Mouse (Mus musculus): ENCODE measurements around the gene Eps8.

Gene Eps8

DNA sequence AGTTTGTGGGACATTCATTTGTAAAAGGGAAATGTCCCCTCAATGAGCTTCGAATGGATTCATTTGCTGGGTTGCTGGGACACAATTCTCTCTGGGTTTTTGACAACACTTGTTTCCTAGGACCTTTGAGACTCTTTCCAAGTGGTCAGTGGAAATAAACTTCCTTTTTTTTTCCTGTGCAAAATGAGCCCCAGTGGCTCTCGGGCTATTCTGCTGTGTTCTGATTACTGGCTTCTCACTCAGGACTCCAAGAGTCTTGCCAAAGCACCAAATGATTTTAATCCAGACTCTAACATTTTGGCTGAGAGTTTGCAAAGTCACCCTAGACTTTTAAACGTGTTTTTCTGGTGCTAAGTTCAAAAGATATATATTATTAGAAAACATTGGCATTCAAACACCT, 10.3 kb upstream of the Eps8 start:
- in situ Hi-C loops (cut with MboI, MseI): loop anchor here (5.0 kb wide), 1 partner anchor 203 kb away; no protein-coding TSS in a partner anchor

DNA sequence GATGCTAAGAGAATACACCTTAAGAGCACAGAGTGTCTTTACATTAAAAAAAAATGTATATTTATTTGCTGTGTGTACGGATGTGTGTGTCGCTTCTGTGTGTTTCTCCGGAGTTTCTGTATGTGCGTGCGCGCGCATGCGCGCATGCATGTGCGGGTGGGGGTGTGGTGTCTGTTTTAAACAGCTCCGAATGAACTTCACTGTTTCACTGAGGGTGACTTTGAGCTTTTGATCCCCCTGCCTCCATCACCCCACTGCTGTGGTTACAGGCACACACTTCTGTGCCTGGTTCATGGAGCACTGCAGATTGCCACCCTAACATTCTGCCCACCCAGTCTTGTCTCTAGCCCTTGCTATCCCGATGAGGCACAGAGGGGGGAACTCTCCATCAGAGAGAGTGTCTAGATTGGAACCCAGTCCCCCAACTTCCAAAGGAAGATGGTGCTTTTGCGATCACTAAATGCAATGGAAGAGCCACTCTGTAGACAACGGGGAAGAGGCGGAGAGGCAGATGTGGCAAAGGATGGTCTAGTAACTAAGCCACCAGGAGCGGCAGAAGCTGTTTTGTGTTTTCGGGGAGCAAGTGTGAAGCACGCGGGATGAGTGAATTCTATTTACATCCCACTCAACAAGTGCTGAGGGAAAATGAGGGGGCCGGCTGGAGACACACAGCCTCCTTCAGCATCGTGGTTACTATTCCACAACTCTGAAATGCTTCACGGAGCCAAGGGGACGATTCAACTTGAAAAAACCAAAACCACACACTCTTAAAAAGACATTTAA, 7.1 kb upstream of the Eps8 start:
- in situ Hi-C loops (cut with MboI, MseI): loop anchor here (5.0 kb wide), 1 partner anchor 199 kb away; no protein-coding TSS in a partner anchor

DNA sequence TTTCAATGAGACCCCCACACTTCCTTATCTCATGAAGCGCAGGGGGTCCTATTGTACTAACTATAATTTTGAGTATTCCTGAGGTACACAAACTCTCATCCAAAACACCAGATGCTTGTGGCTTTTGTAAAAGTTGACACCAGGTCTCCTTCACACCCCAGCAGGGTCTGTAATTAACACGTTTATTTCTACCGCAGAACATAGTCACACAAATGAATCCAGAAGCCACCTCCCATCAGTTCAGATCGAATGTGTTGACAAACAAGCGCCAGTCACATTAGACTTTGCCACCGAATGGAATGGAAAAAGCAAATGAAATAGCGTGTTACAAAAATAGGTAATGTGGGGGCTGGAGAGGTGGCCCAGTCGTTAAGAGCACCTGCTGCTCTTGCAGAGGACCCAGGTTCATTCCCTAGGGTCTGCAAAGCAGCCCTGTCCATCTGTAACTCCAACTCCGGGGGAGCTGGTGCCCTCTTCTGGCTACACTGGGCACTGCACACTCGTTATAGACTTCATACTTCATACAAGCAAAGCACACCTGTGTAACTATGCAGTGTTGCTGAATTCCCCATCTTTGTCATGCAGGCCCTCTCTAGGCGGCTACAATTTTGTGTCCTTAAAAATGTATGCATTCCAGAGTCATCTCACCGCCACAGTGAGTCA, 3.9 kb upstream of the Eps8 start:
- in situ Hi-C loops (cut with MboI, MseI): no loop called here

DNA sequence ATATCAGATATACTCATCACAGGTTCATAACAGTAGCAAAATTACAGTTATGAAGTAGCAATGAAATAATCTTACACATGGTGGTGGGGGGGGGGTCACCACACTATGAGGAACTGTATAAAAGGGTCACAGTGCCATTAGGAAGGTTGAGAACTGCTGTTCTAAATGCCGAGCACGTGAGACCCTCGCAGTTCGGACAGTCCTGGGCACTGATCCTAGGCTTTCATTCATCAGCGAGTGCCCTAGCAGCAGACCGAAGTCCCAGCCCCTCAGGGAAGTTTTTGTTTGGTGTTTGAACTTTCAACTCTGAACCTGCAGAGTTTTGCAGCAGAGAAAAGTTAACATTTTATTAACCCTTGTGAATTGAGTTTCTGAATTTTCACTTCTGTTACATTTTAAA, 2.5 kb upstream of the Eps8 start:
- in situ Hi-C loops (cut with MboI, MseI): no loop called here

DNA sequence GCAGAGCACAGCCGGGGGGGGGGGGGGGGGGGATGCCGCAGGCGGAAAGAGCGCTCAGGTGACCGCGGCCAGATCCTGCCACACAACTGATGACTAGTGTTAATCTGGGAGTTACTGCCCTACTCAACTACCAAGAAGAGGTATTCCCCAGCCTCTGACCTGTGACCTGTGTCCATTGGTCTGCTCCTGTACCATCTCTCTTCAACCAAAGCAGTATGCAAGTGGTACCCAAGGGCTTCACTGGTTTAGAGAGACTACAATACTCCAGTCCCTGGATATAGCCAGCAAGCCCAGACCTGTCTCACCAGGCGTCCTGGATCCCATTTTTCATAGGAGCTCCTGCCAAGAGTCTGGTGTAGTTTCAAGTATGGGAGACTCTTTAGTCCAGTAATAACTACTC, 5.1 kb downstream of the Eps8 start:
- in situ Hi-C loops (cut with MboI, MseI): no loop called here

DNA sequence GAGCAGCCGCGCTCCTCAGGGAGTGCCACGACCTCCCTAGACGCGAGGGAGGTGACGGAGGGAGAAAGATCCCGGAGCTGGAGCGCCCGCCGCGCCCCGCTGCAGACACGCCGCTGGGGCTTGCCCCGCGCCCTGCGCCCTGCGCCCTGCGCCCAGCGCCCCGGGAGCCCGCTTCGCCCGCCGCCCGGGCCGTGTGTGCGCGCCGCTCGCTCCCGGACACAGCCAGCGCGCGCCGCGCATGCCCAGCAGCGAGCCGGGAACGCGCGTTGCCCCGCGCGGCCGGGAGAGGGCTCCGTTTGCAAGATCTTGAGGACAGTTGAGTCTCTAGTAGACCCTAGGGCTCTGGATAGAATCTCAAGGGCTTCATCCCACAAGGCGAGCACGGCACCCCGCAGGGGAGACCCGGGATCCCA, 5.6 kb downstream of the Eps8 start:
- in situ Hi-C loops (cut with MboI, MseI): no loop called here

DNA sequence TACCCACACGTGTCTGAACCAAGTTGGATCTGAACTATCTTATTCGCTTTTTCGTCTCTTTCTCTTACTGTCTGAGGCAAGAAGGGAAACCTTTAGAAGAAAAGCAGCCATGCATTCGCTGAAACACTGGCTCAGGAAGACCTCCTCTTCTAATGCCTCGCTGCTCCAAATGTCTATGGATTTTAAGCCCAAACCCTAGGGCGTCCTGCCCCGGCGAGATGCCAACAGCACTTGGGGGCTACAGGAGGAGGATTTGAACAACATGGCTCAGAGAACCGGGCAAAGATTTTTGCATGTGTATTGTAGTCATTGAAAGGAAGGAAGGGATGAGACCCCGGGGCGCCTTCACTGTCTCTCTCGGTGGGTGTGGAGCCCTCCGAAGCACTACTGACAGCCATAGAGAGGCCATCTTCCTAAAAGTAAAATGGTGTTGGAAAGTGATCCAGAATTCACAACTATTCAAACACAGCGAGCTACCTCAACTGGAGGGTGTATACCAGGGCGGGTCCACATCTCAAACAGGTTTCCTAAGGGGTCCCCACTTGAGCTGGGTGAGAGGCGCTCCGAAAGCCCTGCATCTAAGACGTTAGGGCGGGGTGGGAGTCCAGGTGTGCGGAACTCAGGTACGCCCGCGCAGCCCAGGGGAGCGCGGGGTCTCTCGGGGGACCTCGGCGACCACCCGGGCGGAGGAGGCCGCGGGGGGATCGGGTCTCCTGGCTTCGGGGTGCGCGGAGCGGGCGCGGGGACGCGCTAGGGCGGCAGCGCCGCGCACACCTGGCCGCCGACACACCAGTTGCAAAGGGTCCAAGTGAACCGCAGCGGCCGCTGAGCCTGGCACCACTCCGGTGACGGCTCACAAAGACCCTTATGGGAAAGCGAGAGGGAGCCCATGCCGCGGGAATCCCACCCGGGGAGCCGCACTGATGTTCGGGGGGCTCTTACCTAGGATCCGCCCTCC, 6.3 kb downstream of the Eps8 start:
- in situ Hi-C loops (cut with MboI, MseI): no loop called here

DNA sequence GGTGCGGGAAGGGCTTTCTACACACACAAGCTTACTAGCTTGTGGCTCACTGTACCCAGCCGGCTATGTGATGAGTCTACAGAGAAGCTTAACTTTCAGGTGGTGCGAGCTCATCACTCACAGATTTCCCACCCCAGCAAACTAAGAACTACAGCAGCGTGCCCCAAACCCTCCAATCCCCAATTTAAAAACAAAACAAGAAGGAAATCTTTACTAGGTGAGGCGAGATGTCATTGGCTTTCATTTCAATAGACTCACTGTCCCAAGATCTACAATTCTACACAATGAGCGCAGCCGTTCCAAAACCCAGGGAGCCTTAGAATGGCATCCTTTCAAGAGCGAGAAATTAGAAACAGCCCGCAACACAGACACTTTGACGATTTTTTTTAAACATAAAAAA, 7.0 kb downstream of the Eps8 start:
- in situ Hi-C loops (cut with MboI, MseI): no loop called here

DNA sequence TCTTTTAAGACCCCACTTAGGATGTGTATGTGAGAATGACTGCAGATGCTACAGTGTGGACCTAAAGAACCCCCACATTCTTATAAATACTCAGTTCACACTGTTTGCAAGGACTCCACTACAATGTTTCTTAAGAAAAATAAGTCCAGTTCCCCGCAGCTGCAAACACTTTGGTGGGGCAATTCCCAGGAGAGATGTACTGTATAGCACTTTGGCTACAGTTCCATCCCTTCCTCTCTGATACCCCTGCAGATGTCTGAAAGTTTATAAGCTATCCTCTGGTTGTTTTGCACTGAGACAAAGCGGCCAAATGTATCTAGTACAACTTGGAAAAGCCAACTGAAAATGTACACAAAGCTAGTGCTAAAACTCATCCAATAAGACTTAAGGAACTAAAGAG, 8.0 kb downstream of the Eps8 start:
- in situ Hi-C loops (cut with MboI, MseI): no loop called here

DNA sequence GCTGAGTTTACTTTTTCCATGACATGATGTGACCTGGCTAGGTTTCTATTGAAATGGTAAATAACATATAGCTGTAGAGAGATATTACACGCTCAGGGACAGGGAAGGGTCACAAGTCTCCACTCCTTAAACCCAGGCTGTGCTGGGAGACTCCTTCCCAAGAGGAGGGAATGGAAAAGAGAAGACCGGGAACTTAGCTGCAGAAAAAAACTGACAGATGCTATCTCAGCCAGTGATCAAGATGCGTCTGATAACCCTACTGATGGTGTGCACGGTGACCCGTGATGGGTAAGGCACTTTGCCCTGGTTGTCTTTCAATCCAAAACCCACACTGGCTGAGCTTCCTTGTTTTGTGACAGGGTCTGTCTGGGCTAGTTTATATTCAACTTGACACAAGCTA, 9.8 kb downstream of the Eps8 start:
- in situ Hi-C loops (cut with MboI, MseI): no loop called here

DNA sequence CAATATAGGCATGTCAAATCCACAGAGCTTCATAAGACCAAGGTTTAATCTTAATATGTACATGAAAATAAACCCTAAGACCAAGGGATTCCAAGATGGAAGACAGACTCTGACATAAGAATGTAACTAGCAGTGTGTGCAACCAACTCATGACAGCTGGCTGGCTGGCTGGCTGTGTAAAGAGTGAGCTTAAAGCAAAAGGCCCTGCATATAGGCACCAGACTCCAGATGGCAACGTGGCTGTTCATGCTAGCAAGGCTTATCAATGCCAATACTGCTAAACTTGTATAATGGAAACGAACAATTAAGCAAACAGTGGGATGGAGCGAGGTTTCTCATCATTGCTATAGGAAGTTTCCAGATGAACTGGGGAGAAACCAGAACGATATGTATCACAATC, 10.9 kb downstream of the Eps8 start:
- in situ Hi-C loops (cut with MboI, MseI): no loop called here

DNA sequence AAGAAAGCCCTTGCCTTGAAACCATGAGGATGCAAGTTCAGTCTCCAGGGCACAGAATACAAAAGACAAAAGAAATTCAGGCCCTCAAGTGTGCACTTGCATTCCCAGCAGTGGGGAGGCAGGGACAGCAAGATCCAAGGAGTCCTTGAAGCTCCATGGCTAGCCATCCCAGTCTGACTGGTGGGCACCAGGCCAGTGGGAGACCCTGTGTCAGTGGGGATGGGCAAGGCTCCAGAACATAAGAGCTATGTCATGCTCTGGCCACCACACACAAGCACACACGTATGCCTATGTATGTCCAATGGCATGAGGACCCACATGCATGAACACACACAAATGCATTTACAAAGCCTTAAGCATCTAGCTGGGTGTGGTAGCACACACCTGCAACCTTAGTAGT, 13.0 kb downstream of the Eps8 start:
- in situ Hi-C loops (cut with MboI, MseI): no loop called here

DNA sequence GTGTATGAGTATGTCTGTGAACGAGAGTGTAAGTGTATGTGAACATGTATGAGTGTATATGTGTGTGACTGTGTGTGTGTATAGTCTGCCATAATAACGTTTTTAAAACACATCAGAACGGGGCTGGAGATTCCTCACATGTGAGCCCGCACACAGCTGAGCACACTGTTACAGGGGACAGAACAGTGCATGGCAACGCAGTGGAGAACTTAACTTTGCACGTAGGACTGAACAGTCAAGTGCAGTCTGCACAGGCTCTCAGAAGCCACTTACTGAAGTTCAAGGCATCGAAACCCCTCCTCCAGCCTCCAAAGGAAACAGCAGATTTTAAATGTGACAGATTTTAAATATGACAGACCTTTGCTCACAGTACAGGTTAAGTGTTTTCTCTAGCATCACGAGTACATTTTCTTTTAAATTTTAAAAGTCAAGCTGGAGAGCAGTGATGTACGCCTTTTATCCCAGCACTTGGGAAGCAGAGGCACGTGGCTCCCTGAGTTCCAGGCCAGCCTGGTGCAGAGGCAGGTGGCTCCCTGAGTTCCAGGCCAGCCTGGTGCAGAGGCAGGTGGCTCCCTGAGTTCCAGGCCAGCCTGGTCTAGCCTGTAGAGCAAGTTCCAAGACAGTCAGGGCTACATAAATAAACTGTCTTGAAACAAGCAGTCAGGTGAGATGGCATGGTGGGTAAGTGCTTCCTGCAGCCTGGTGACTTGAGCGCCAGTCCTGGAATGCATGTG, 15.7 kb downstream of the Eps8 start:
- in situ Hi-C loops (cut with MboI, MseI): no loop called here

DNA sequence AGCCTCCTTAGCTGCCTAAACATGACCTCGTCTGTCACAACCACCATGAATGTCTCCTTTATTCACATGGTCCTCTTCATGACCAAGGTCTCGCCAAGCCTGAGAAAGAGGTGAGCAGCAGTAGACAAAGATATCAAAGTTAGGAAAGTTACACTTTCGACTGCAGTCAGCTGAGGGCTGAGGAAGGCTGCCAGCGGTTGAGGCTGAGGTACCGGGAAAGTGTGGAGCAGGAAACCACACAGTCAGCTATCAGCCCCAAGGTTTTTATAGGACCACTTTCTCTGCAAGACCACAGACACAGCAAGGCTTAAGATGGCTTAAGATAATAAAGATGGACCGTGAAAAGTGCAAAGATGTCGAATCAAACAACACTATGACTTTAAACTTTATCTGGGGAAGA, 17.2 kb downstream of the Eps8 start:
- in situ Hi-C loops (cut with MboI, MseI): no loop called here

DNA sequence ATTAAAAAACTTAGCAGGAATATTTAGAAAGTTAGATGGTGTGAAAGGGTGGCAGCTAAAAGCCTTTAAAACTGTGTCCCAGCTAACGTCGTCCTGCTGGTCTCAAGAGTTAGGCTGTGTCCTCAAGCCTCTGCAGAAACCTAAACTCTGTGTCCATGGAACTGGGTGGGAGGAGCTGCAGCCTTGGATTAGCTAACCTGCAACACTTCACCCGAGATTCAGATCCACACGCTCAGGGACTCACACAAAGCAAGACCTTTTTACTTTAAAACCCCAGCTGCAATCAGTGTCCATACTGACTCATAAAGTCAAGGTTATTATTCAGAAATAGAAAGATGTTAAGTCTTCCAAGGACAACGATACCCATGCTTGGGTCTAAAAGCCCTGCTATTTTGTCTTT, 18.5 kb downstream of the Eps8 start:
- in situ Hi-C loops (cut with MboI, MseI): no loop called here

DNA sequence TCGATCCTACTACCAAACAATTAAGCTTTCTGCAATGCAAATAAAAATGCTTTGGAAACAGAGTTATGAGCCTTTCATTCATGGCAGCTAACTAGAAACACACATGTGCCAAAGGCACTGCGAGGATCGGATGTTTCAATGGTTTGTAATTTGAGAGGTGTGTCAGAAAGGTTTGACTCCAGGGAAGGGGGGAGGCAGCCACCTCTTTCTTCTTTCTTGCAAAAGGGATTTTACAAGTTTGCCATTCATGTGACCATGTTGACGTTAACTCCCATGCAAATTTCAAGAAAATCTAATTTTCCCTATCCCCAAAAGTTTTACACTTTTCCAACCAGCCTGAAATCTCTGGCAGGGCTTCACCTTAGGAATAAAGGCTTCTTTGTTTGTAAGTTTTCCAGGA, 21.1 kb downstream of the Eps8 start:
- in situ Hi-C loops (cut with MboI, MseI): no loop called here

DNA sequence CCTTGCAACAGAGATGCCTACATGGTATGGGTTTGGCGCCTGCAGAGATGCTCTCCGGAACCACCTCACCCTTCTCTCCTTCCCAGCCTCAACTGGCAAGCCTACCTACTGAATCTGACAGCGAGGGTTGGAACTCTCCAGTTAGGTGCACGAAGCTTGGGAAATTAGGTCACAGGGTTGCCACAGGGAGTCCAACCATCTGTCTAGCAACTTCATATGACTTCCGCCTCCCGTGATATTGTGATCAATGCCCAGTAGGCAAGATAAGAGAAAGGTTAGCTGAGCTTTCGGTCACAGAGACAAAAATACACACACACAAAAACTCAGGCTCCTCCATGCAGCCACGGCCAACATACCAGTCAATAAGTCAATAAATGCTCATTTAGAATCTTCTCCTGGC, 21.6 kb downstream of the Eps8 start:
- in situ Hi-C loops (cut with MboI, MseI): no loop called here

DNA sequence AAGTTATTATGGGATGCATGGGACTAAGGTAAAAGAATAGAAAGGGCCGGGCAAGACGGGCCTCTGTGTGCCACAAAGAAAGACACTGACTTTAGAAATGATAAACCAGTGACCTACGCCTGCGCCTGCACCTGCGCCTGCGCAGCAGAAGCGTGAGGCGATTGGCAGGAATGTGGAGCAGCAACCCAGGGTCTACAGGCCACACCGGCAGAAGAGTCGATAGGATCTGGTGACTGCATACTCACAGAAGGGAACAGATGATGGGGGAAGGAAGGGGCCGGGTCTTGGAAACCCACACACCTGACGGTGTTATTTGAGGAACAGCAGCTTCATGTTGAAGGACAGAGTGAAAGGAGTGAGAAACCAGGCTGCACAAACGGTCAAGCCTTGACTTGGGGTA, 24.3 kb downstream of the Eps8 start:
- in situ Hi-C loops (cut with MboI, MseI): no loop called here

DNA sequence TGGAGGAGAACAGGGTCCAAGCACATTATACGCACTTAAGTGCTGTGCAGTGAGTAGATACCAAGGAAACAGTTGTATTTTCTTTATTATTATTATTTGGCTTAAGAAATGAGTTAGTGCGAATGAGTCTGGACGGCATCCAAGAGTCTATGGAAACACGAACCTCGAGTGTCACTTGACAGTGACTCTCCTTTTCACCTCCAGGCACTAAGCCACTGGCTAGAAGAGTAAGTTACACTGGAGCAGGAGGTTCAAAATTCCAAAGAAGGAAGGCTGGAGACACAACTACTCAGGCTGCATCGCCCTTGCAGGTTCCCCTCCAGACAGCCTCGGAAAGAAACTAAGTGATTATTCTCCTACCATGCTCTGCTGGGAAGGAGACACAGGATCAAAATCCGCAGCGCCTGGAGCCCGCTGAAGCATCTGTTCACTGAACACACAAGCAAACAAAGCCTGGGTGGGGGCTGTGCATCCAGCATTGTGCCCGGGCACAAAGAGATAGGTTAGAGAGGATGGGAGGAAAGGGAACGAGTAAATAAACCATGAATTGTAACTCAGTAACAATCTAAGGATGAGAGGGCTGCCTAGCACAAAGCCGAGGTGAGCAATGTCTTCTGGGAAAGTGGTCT, 25.0 kb downstream of the Eps8 start:
- in situ Hi-C loops (cut with MboI, MseI): loop anchor here (10.0 kb wide), 1 partner anchor 295 kb away; no protein-coding TSS in a partner anchor

DNA sequence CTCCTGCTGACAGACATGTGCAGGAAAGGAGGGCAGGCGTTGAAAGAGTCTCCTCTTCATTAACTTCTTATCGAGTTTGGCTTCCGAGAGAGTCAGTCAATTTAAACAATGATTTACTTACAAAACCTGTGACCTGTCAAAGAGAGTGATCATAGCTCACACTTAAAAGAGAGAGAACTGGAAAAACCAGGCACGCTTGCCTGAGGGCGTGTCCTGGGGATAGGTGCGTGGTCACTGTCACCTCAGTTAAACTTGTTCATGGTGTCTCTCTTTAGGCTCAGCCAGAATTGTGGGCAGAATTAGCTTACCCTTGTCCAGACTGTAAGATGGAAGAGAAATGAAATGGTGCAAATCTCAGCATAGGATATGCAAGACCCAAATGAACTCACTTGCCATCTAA, 26.0 kb downstream of the Eps8 start:
- in situ Hi-C loops (cut with MboI, MseI): loop anchor here (10.0 kb wide), 1 partner anchor 296 kb away; no protein-coding TSS in a partner anchor

DNA sequence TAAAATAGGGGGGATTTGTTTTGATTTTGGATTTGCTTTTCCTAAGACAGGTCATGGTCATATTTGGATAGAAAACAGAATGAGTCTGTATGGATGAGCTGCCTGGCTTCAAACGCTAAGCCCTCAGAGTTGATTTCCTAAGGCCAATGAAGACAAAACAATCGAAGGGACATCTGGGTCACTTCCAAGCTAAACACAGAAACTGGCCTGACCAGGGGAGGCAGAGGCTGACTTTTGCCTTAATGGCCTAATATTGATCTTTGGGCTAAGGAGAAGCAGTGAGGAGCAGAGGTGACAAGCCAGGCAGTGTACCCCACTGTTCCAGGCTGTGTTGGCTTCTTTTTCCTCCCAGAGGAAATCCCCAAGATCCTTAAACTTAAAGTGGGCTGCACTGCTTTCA, 33.7 kb downstream of the Eps8 start:
- in situ Hi-C loops (cut with MboI, MseI): loop anchor here (10.0 kb wide), 1 partner anchor 304 kb away; no protein-coding TSS in a partner anchor
